Mouse (Mus musculus) G1E-ER4 (cell line): Measurements from ENCODE around the gene Tmem54. TPM values are rescaled to one million over a fixed set of nuclear protein-coding genes. Genes with fewer than 3 reads are reported as not detected.

ENCODE experiments used
- GATA1 ChIP-seq: IDR thresholded peaks from one replicate; pipeline ENCODE4 v1.8.0; 2012; ENCODE audit warnings: low read length, inconsistent platforms
- polyA plus RNA-seq: library from polyadenylated mRNA; stranded (reverse); fragments of >175 nt; gene quantifications from 2 replicates; pipeline ENCODE4 v1.2.3, GENCODE M21; 2012

Gene Tmem54
- polyA plus RNA-seq, 1 experiment, result not detected

DNA sequence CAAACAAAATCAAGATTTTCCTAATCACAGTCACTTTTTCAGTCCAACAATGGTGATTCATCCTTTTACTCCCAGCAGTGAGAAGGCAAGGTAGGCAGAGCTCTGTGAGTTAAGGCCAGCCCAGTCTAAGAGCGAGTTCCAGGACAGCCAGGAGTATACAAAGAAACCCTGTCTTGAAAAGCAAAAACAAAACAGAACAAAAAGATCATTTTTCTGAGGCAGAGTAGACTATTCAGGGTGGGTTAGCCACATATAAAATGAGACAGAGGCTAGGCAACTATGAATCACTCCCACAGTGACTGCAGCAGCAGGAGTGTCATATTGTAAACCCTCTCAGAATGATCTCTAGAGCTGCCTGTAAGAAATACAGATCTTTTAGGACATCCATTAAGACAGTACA, 44.0 kb downstream of the Tmem54 start:
- TF ChIP-seq GATA1, result no peak

DNA sequence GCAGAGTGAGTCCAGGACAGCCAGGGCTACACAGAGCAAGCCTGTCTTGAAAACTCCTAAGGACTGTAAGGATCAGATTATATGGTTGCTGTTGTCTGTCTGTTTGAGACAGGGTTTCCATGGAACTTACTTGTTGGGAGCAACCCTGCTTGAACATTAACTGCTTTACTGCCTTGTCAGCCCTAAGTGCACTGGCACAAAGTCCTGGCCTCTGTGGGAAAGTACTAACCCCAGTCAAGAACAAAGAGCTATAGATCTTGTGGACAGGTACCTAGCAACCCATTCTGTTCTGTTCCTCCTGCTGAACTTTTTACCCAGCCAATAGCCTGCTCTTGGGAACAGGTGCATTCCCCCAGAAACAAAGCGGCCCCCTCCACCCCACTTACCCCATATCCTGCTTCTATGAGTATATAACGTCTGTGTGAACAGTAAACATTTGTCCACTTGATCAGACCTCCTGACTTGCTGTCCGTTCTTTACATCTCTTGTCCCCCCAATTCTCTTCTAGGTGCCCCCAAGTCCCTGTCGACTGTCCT, 46.0 kb downstream of the Tmem54 start:
- no peak for TF ChIP-seq GATA1

- no peak for TF ChIP-seq GATA1
Measured at GRCm38 (mm10) chr4:129157541-129157940, 52.2 kb downstream of the Tmem54 start.

DNA sequence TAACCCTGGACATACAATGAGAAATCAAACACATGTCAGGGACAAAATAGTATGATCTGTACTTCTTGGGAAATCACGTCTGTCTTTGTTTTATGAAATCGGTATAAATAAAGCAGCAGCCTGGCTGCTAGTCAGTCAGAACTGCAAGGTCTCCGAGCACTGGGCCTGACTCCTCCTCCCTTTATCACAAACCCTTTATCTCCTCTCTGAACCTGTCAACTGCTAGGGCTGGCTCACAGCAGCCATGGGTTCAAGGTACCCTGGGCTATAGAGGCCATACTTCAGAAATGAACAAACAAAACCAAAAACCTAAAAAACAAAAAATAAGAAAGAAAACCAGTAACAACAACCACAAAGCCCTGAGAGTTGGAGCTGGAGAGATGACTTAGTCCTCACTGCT, 53.2 kb downstream of the Tmem54 start:
- no peak for TF ChIP-seq GATA1

DNA sequence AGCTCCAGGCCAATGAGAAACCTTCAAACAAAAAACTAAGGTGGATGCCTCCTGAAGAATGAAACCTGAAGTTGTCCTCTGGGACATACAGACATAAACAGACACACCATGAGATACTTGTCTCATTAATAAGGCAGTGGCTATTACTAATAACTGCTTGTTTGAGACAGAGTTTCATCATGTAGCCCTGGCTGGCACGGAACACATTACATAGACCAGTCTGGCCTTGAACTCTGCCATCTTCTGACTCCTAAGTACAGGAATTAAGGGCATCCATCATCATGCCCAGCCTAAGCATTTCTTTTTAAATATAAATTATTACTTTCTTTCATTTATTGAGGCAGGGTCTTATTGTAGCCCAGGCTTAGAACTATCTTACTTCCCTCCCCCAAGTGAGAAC, 55.7 kb downstream of the Tmem54 start:
- no peak for TF ChIP-seq GATA1

Other genes with a start within 250 kb of the Tmem54 start
- gene Trim62, start 222.0 kb upstream of the Tmem54 start, polyA plus RNA-seq, result not detected in 2 replicates
- gene Azin2, start 143.1 kb upstream of the Tmem54 start, polyA plus RNA-seq, result not detected in 2 replicates
- gene Ak2, start 113.6 kb upstream of the Tmem54 start, polyA plus RNA-seq, result 188 and 251 TPM in 2 replicates
- gene Rnf19b, start 47.3 kb upstream of the Tmem54 start, polyA plus RNA-seq, result 37.0 and 42.8 TPM in 2 replicates
- gene Hpca, start 16.5 kb downstream of the Tmem54 start, polyA plus RNA-seq, result not detected in 2 replicates
- 0.19 and 0.56 TPM in 2 replicates for gene Fndc5, start 31.5 kb downstream of the Tmem54 start, polyA plus RNA-seq
- 3.1 and 4.0 TPM in 2 replicates for gene S100pbp, start 84.2 kb downstream of the Tmem54 start, polyA plus RNA-seq
- gene Yars, start 84.2 kb downstream of the Tmem54 start, polyA plus RNA-seq, result 59.1 and 88.4 TPM in 2 replicates
- 85.3 and 86.0 TPM in 2 replicates for gene C77080, start 155.9 kb downstream of the Tmem54 start, polyA plus RNA-seq
- 0.30 and 0.36 TPM in 2 replicates for gene Sync, start 182.1 kb downstream of the Tmem54 start, polyA plus RNA-seq
- gene Rbbp4, start 229.8 kb downstream of the Tmem54 start, polyA plus RNA-seq, result 43.9 and 60.0 TPM in 2 replicates
- 1.6 and 2.5 TPM in 2 replicates for gene Zbtb8os, start 230.1 kb downstream of the Tmem54 start, polyA plus RNA-seq